8 mouse cellular contexts compared by ENCODE assay signal in the genomic region with DNA sequence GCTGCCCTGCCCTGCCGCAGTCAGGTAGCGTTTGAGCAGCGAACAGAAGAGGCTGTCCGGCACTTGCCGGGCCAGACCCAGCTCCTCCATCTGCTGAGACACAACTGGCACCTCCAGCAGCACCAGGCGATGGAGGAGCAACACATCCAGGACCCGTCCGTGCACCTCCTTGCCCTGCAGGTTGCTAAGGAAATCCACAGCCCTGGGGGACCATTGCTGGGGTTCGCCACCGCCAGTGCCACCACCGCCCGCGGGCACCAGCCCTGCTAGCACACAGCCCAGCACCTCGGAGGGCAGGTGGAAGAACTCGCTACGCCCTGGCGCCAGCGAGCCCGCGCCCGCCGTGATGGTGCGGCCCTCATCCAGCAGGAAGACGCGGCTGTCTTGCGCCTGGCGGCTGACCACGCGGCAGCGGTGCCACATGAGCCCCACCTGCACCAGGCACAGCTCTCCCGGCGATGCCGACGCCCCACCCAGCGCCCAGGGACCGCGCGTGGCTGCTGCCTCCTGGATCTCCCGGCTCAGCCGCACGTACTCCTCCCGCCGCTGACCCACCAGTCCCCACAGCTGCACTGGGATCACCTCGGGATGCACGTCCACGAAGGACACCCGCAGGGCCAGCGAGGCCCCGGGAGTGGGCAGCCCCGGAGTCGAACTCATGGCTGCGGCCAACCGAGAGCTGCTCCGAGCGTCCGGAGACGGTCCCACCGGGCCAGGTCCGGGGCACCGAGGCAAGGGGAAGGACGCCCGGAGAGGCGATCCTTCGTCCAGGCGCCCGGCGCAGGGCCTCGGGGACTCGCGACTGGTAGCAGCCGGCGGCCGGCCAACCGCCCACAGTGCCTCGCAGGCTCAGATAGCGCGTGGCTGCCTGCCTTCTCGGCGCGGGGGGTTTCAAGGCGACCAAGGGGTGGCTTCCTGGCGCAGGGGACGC. TPM values are rescaled to one million over a fixed set of nuclear protein-coding genes. Genes with fewer than 3 reads are reported as not detected.
A peak's percentile ranks its signal among the peaks of the same experiment; 100 is the strongest.
DNase-seq lines count a peak whose midpoint lies in the region; ATAC-seq and TF ChIP-seq lines count a peak whose summit lies in the region.

TSS of gene Tdrd6 (minus strand) at position 804 of the 931 bp plus-strand sequence.

- H3K27ac ChIP-seq in liver, embryonic 12.5 days, result no peak within 1 kb of the TSS
- H3K27ac ChIP-seq in small intestine, adult 2 months (ENCODE audit: insufficient read depth, low read depth, low read length), result no peak within 1 kb of the TSS

- no peaks in the 10 kb centered on the region for H3K36me3 ChIP-seq in liver, embryonic 12.5 days
- no peaks in the 10 kb centered on the region for H3K36me3 ChIP-seq in small intestine, adult 2 months (ENCODE audit: control insufficient read depth, insufficient read depth, low read length)

- DNase-seq in cerebellum, postnatal 10 days, result peak; percentile 48 to 55
- DNase-seq in cerebellum, adult 8-10 months, result no peak
- peak; percentile 10 for DNase-seq in lung, postnatal 10 days
- DNase-seq in lung, postnatal 4 days, result no peak
- peak; percentile 8 for DNase-seq in gastrocnemius, postnatal 25 days
- DNase-seq in spleen, adult 18-20 months, result no peak

- peaks cover 8% of the 10 kb centered on the region for H3K4me1 ChIP-seq in liver, embryonic 12.5 days
- H3K4me1 ChIP-seq in small intestine, adult 2 months (ENCODE audit: control insufficient read depth, insufficient read depth, insufficient read length, low read length), result peaks cover 6% of the 10 kb centered on the region; the same call in 1 of the 2 replicates

- peaks cover 63% of the 10 kb centered on the region for H3K27me3 ChIP-seq in liver, embryonic 12.5 days (replicated peaks)
- peaks cover 26% of the 10 kb centered on the region for H3K27me3 ChIP-seq in small intestine, adult 2 months (ENCODE audit: control insufficient read depth, insufficient read depth, low read length)

- no peak within 1 kb of the TSS for H3K9ac ChIP-seq in liver, embryonic 12.5 days

- peak within 1 kb of the TSS; percentile 35 for H3K4me3 ChIP-seq in liver, embryonic 12.5 days
- H3K4me3 ChIP-seq in small intestine, adult 2 months (ENCODE audit: low read depth, low read length), result peak within 1 kb of the TSS; percentile 17; the same call in 1 of the 2 replicates

- TF ChIP-seq CTCF in small intestine, adult 2 months (IDR thresholded peaks at IDR 0.05; ENCODE audit: extremely low read depth, insufficient read length, insufficient replicate concordance, low read depth, low read length), result no peak

- ATAC-seq in liver, embryonic 12.5 days, result no peak

- 7% methylated on average over 81 of the region's 83 CpGs for WGBS in liver, embryonic 12.5 days (ENCODE audit: insufficient replicate concordance)
- WGBS in small intestine, adult 2 months, result 10% methylated on average over 81 of the region's 83 CpGs

- no peak for TF ChIP-seq POLR2A in small intestine, adult 2 months (IDR thresholded peaks at IDR 0.05; ENCODE audit: low read depth, low read length)

- H3K9me3 ChIP-seq in liver, embryonic 12.5 days (replicated peaks), result no peaks in the 10 kb centered on the region

- H3K4me2 ChIP-seq in liver, embryonic 12.5 days, result peak within 1 kb of the TSS; percentile 56

RNA-seq across cellular contexts. Expression of gene Tdrd6, which starts in this region (rescaled TPM):
- total RNA-seq in gastrocnemius, postnatal 25 days (2021), result not detected
- not detected in 2 replicates for polyA plus RNA-seq in liver, embryonic 12.5 days (2016; fragmentation: Nextera tagmentation; extraction: Ambion mirVana)
- polyA plus RNA-seq in small intestine, adult 2 months (2012; rRNA removed), result not detected in 2 replicates

Comparison
In these comparisons a context has a peak if more than half of its experiments do, and no peak if none do; other contexts are left out.
1. DNase-seq: peak in cerebellum, postnatal 10 days (2 of 2) and lung, postnatal 10 days (single experiment); none in cerebellum, adult 8-10 months (single experiment), lung, postnatal 4 days (0 of 2) and spleen, adult 18-20 months (0 of 2).
2. Peak in DNase-seq in gastrocnemius, postnatal 25 days; RNA of the gene not detected or under 1 TPM.